Mouse (Mus musculus): ENCODE measurements around the gene Fem1a.

Gene Fem1a

DNA sequence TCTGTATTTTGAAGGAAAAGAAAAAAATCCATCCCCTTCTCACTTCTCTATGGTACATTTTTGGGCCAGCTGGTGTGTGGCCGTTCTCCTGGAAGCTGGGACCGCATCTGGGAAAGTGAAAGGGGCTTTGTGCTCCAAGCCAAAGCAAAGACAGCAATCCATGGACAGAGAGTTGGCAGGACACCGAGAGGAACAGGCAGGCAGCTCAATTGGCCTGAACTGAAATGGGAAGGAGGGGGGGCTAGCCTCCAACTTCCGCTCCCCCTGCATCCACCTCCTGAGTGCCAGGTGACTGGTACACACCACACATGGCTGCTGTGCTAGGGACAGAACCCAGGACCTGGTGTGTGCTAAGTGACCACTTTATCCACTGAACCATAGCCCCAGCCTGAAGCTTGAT, 26.2 kb downstream of the Fem1a start:
- no peak for DNase-seq

DNA sequence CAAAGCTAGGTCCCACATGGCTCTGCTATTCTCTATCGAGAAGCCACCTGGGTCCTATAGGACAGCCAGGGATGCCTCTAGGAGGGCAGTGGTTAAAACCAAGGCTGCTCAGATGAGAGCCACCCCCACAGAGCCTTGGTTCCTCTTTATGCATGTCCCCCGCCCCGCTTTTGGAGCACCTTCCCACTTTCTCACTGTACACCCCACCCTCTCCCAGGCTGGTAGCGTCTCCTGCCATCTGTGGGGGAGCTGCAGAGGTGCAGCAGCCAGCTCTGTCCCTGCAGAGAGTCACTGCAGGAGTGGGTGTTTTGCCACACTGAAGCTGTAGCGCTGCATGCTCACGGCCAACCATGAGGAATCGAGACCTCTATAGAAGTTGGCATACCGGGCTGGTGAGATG, 26.7 kb downstream of the Fem1a start:
- no peak for DNase-seq

DNA sequence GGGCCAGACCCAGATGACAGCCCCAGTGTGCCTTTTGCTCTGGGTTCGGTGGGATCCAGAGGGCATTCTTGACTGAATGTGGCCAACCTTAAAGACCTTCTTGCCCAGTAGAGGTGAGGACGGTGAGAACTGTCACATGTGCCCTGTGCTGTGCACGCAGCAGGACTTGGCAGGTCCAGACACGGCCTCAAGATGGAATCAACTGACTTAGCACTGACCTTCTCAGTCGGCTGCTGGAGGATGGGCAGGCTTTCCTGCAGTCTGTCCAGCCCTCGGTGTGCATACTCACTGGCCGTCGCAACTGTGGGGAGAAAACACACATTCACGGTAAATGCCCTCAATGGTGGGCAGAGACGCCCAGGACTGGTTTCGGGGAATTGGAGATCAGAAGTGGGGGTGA, 29.4 kb downstream of the Fem1a start:
- DNase-seq: no peak

DNA sequence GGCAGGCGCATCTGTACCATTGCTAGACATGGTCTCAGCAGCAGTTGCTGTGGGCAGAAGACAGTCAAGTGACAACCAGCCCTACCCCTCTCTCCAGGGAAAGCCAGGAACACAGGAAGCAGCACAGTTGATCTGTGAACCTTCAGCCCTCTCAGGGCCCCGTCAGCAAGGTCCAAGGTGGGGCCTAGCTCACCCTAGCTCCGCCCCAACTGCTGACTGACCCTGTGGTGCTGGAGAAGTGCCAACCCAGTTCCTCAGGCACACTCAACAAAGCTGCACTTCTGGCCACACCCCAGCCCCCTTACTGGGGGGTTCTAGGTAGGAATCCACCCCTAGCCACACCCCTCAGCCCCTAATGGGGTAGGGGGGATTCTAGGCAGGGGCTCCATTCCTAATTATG, 31.2 kb downstream of the Fem1a start:
- no peak for DNase-seq

DNA sequence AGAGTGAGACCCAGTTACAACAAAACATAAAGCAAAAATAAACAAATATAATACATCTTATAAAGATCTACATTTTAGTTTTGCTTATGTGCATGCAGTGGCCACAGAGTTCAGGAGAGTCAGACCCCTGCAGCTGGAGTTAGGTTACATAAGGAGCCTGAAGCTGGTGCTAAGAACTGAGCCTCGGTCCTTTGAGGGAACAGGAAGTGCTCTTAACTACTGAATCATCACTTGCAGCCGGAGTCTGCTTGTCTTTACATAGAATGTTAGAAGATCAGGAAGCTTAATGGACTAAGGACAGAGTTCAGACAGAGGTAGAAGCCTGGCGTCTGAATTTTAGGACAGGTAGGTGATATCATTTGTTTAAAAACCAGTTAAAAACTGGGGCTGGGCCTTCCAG, 32.3 kb downstream of the Fem1a start:
- DNase-seq: no peak

DNA sequence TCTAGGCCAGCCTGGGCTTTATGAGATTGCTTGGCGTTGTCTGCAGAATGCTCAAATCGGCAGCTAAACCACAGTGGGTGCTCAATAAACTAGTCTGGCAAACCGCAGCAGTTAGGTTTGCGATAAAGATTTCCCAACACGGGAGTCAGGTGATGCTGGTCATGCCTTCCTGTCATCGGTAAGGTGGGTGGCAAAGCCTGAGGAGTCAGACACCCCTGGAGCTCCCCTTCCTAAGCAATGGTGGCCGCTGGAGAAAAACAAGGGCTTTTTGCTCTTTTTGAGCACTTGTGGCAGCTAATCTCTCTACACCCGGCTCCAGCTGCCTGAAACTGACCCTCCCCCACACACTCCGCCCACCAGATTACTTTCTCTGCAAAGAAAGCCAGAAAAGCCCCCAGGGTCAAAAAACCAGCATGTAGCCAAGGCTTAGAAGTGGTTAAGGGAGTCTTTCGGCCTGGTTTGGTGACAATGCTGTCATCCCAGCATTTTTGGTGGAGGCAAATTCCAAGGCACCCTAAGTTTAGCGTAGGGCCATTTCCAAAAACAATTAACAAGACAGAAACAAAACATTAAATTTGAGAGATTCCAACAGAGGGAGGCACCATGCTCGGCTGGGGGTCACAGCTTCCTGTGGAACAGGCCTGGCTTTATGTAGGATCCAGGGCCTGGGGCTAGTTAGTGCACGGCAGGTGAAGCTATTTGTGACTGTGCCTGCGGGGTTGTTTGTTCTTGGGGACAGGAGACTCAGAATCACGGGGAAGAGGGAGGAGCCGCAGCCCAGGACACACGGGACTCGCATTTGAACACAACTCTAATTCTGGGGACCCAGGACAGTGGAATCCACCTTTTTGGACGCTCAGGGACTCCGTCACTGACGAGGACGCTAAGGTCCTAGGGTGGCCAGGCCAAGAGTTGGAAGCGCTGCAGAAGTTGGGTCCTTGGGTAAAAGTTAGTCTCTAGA, 33.0 kb downstream of the Fem1a start:
- no peak for DNase-seq

DNA sequence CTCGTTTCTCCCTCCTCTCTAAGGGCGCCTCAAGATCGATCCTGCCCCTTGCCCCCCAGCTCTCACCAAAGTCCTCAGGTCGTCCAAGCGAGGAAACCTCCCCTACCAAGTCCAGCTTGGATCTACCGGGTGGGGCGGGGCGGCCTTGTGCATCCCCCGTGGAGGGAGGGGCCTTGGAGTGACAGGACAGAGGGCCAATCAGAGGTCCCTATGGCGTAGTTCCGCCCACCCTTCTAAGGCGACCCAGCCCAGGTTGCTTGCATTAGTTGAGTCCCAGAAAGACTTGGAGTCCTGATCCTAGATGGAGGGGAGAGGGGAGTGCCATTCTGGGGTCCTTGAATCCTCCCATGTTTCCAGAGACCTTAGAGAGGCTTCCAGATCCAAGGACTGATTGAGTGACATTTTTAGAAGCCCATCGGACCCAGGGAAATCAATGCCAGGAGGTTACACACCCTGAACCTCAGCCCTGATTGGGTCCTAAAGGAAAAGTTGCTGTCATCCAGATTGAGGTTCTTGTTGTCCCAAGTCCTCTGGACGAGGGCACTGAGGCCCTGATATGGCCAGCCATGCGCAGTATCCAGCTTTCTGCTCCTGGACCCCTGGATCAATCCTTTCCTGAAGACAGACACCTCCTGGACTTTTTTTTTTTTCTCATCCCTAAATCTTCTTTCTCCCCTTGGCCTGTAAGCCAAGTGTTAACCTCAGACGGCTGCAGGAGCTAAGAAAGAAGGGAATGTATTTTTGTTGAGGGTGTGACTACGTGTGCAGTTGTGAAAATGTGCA, 34.0 kb downstream of the Fem1a start:
- DNase-seq: no peak

DNA sequence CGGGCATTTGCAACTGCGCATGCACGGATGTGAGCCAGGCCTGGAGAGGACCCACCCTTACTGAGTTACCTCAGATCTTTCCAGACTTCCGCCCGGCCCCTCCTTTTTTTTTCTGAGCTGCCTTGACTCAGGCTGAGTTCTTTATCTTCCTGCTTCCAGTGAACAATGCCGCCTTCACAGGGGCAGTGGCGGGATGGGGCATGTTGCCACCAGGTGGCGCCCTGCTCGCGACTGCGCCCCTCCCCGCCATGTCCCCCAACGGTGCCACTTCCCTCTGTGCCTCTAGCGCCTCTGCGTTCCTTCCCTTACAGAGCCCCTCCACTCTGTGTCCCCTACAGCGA, 34.5 kb downstream of the Fem1a start:
- peak; percentile 63 for DNase-seq

DNA sequence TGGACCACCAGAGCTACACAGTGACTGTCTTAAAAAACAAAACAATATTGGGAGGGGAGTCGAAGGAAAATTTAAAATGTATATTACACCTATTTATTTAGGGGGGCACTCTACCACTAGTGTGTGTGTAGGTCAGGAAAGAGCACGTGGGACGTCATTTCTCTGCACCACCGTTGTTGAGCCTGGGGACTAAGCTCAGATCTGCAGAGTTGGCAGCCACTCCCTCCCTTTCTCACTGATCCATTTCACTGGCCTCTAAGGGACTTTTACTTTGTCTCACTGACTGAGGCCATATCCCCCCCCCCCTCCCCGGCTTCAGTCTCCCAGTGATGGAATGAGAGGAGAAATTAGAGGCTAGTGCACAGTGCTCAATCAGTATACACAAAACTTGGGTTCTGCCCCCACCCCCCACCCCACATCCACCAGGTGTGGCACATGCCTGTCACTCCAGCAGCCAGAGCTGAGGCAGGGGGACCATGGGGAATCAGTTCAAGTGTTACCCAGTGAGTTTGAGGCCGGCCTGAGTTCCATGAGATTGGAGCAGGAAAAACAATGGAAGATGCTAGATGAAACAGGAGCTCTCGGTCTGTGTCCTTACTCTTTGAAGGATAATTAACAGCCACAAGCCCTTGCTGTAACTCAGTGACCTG, 35.3 kb downstream of the Fem1a start:
- DNase-seq: no peak

DNA sequence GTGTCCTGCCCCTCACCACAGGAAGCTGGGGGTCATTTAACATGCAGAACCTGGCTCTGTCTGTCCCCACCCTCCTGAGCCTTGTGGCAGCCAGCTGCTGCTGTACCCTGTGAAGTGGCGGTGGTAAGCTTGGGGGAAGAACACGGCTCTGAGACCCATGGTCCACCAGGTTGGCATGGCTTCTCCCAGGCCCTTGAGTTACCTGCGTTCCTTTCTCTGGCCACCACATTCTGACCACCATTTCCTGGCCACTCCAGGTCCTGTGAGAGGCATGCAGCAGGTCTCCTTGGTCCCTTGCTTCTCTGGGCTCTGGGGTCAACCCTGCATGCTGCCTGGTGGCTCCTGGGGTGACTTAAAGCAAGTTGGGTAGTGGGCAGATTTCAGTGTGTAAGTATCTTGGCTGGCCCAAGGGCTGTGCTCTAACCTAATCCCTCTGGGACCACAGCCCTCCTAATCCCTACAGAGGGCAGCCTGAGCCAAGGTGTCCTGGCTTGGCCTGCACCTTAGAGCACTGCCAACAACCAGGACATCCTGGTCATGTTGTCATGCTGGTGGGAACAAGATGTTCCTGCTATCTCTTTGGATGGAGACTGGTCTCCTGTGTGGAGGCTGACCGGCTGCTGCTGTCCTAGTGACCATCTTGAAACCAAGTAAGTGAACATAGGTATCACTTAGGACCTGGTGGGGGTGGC, 36.1 kb downstream of the Fem1a start, which contains the start of gene Plin3:
Gene Plin3 (minus strand): TSS at position 343 of the 692 bp plus-strand sequence.
- no peak for DNase-seq

DNA sequence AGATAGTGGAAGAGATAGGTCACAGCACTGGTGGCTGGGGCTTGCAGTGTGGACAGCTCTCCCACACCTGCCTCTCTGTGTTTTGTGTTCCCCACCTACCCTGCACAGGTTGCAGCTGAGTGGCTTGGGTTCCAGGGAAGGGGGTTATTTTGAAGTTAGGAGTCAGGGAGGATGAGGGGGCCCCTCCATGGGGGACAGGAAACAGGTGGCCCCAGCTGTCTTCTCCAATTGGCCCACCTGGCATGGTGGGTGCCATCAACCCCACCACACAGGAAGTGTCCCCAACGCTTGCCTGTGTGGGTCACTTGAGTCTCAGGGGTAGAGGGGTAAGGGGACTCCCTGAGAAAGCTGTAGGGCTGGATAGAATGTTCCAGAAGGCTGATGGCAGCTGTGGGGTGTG, 36.7 kb downstream of the Fem1a start:
- no peak for DNase-seq

DNA sequence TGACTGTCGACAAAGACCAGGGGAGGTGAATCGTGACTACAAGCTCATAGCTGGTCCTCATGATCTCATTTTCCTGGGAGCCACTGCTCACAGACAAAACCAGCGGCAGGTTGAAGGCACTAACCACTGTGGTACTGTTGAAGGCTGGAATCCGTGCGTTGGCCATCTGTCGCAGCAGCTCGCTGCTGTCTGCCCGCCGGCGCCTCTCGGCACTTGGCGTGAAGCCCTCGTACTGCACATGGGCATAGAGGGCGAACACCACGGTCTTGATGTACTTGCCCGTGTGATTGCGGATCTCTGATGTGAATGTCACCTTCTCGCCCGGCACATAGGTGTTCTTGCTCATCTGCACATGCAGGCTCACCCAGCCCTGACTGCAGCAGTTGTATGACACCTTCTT, 37.6 kb downstream of the Fem1a start:
- peak; percentile 66 for DNase-seq

DNA sequence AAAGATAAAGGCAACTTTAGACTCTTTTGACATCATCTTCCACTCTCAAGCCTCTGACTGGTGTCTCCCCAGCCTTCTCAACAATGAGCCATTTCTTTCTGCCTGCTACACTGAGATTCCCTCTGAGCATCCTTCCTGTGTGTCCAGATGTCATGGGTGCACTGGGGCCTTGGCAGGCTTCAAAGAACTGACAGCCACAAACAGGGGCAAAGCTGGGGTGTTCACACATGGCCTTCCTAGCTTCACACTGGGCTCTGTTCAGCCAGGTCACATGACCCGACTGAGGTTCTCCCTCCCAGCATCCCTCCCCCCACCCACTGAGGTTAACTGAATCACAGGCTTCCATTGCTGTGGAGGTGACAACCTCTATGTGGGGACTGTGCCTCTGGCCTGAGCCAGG, 39.6 kb downstream of the Fem1a start:
- no peak for DNase-seq

DNA sequence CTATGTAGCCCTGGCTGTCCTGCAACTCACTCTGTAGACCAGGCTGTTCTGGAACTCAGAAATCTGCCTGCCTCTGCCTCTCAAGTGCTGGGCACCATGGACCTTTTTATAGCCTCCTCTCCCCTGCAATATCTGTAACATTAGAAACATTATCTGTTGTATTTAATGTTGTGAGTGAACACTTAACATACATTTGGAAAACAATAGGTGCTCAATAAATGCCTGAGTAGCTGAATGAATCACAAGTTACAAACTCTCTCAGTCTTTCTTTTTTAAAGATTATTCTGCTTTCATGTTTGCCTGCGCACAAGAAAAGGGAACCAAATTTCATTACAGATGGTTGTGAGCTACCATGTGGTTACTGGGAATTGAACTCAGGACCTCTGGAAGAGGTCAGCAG, 41.6 kb downstream of the Fem1a start:
- DNase-seq: no peak

DNA sequence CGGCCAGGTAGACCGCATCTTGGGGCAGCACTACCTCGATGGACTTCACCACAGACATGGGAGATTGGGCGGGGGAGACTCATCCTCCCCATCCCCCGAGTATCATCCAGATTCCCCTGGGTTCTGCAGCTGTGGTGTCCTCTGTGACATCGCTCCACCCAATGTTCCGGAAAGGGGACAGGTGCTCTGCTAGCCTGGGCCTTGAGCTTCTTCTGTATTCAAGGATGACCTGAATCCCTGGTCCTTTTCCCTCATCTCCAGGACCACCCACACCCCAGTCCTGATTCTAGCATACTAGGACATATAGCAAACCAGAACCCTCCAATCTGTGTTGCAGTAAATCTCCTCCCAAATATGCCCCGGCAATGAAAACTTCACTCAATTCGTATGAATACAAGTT, 43.6 kb downstream of the Fem1a start, which contains the start of gene Arrdc5:
Gene Arrdc5 (minus strand): TSS at position 101 of the 400 bp plus-strand sequence.
- DNase-seq: no peak

DNA sequence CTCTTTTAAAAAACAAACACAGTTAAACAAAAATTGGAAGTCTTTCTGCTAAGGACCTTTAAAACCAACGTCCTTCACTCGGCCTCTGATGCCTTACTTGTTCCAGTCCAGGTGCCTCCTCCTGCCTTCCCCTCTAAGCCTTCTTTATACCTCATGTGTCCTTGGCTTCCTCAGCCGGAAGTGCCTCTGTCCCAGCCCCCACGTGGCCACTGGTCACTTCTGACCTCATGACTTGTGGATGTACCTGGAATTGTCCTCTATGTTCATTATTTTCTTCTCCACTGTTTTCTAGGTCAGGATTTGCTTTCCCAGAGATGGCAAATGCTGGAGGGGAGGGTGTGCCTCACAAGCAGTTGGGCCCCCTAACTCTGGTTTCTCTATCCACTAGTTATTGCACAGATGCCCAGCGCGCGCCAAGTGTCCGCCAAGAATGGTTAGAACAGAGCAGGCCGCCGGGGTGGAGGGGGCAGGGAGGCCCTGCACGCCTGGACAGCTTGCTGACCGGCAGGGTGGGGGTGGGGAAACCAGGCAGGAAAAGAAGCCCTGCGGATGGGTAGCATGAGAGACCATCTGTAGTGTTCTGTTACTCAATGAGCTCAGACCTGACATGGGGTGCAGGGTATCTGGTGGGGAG, 45.9 kb downstream of the Fem1a start:
- DNase-seq: no peak

DNA sequence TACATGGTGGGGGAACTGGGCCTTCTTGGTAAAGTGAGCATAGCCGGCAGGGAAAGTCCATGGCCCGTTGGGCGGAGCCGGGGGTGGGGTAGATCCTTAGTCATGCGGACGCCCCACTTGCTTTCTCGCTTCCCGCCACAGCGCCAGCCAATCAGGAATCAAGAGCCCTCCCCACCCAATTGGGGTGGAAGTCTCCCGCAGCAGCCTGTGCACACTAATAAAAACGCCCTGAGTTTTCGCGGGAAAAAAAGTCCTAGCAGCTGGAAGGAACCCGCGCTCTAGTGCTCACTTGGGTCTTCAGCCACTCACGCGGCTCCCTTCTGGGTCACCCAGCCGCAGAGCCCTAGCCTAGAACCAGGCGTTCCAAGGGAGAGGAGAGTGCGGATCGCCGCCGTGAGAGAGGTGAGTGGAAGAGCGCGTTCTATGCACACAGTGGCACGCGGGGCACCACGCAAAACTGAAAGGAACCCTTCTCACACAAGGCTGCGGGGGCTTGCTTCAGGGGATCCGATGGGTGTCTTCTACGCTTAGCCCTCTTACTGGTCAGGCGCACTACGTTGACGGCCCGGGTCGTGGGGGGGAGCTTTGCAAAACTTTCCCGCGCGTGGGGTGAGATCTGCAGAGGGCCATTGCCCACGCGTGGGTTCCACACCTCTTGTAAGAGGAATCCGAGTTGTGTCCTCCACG, 46.7 kb downstream of the Fem1a start, which contains the start of gene Uhrf1:
Gene Uhrf1 (plus strand): TSS at position 162 of the 687 bp plus-strand sequence.
- no peak for DNase-seq

DNA sequence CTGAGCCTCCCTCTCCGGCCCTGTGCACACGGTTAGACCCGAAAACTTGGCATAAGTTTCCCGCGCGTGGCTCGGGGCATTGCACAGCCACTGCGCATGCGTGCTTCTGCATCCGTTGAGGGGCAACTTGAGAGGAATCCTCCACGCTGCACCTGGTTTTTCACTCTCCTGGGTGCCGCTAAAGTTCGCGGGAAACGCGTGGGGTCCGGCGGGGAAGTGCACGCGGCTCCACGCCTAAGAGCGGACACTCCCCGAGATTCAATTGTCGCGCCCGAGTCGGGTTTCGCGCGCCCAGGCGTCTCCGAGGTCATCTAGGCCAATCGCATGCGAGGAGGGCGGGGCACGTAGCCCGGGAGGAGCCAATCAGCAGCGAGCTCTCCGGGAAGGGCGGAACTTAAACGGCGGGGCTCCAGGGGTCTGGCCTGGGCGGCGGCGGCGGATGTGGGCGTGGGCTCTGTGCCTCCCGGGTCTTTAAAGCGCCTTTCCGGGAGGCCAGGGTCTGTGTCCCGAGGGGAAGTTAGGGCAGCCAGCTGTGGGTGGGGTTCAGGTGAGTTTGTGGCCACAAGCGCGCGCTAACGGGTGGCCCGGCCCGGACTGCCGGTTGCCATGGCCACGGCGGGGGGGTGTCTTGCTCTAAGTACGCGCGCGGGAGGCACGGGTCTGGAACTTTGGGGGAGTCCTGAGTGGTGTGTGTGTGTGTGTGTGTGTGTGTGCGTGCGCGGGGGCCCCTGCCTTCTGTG, 47.4 kb downstream of the Fem1a start:
- peak; percentile 89 for DNase-seq

DNA sequence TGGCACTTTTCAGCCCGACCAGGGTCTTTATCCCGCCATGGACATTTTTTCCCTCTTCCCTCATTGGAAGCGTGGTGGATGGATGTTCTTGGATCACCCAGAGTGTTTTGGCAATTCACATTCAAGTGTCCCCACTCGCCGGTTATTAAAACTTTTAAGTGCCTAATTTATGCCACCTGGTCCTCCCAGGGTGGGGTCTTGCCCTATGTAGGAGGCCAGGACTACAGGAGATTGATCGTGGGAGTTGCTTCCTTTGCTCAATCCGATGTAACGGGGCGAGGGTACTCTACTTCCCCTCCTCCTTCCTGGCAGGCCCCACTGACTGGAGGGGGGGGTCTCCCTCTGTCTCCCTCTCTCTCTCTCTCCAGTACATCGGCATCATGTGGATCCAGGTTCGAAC, 48.1 kb downstream of the Fem1a start:
- no peak for DNase-seq

DNA sequence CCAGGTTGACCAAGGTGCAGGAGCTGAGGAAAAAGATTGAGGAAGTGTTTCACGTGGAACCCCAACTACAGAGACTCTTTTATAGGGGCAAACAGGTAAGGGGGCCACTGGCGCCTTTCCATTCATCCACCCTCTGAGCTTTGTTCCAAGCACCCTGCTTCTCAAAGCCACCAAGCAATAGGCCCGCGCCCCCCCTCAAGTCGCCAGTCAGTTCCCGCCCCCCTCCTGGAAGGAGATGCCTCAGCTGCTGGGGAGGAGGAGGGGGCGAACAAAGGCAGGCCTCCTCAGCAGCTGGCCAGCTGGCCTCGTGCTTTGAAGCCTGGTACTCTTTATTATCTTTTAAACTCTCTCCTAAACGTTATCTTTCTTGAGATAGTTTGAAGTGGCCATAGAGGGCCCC, 48.5 kb downstream of the Fem1a start:
- DNase-seq: no peak

DNA sequence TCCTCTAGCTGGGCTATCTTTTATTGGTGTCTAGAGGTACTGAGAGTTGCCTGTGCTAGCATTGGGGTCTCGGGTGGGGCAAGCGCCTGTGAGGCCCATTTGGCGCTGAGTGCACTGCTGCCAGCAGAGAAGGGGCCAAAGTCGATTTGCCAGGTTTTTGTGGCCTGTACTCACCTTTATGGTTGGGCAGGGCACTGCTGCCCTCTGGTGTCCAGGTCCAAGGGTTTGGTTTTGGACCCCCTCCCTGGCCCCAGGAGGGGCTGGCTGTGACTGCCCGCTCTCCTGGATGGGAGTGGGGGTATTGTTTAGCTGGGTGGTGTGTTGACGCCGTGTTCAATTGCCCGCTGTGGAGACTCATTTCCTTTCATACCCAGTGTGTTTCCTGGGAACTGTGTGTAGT, 49.2 kb downstream of the Fem1a start:
- no peak for DNase-seq
